Mouse (Mus musculus) neural tube, embryonic 11.5 days (tissue): ENCODE results near the gene L3hypdh. TPM values are rescaled to one million over a fixed set of nuclear protein-coding genes. Genes with fewer than 3 reads are reported as not detected.

Experiments used
- ATAC-seq: fragments of 200-750 bp; cut with Nextera tagmentation; 2 replicates; pipeline ENCODE4 v1.8.0; 2017; ENCODE audit warnings: moderate number of reproducible peaks, mild to moderate bottlenecking, moderate TSS enrichment, moderate library complexity; ENCODE audit not compliant: insufficient read depth, low FRiP score, low TSS enrichment
- DNase-seq: peaks from one replicate; pipeline ENCODE4 v3.0.0-alpha.2; 2015; ENCODE audit warnings: low spot score
- H3K27ac ChIP-seq: fragments of 300-500 bp; sonication (generic); 2 replicates; pipeline ENCODE4 v1.5.1; 2014; ENCODE audit warnings: low read depth, mild to moderate bottlenecking, low read length
- H3K27me3 ChIP-seq: fragments of 300-500 bp; sonication (generic); 2 replicates; pipeline ENCODE4 v1.6.1; 2014; ENCODE audit warnings: mild to moderate bottlenecking, low read length, mixed read lengths; ENCODE audit not compliant: control insufficient read depth, insufficient read depth
- H3K36me3 ChIP-seq: fragments of 300-500 bp; sonication (generic); 2 replicates; pipeline ENCODE4 v1.6.1; 2014; ENCODE audit warnings: mild to moderate bottlenecking, low read length, moderate library complexity, mixed read lengths; ENCODE audit not compliant: control insufficient read depth, insufficient read depth
- H3K4me1 ChIP-seq: fragments of 300-500 bp; sonication (generic); 2 replicates; pipeline ENCODE4 v1.6.1; 2014; ENCODE audit warnings: low read length, mixed read lengths; ENCODE audit not compliant: control insufficient read depth, insufficient read depth
- H3K4me2 ChIP-seq: fragments of 300-500 bp; sonication (generic); 2 replicates; pipeline ENCODE4 v1.6.1; 2014; ENCODE audit warnings: low read depth, mild to moderate bottlenecking, moderate library complexity
- H3K4me3 ChIP-seq: fragments of 300-500 bp; sonication (generic); 2 replicates; pipeline ENCODE4 v1.5.1; 2014; ENCODE audit warnings: low read depth, low read length
- H3K9ac ChIP-seq: fragments of 300-500 bp; sonication (generic); 2 replicates; pipeline ENCODE4 v1.6.1; 2014; ENCODE audit warnings: mild to moderate bottlenecking, low read length
- H3K9me3 ChIP-seq: fragments of 300-500 bp; sonication (generic); 2 replicates; pipeline ENCODE4 v1.6.1; 2016; ENCODE audit warnings: low read length; ENCODE audit not compliant: control insufficient read depth
- WGBS: fragments of 180-500 bp; shearing (Covaris S2); extraction: QIAGEN DNeasy Blood & Tissue Kit; methylation state at CpG from one replicate; pipeline ENCODE4 v1.1.7; 2014; 5-methylcytosine and 5-hydroxymethylcytosine counted together
- microRNA-seq: library from miRNA; unstranded; fragments of <30 nt; microRNA quantifications from one replicate; pipeline ENCODE4, GENCODE M21; 2016
- polyA plus RNA-seq: library from polyadenylated mRNA; unstranded; fragments of >200 nt; fragmentation: Nextera tagmentation; extraction: Ambion mirVana; gene quantifications from 2 replicates; pipeline ENCODE4 v1.2.1, GENCODE M21; 2014

The L3hypdh gene
- polyA plus RNA-seq, 1 experiment from 2014 or later = 8.2 TPM

- DNase-seq (no peak), ATAC-seq (no peak)
- WGBS = 97% methylated on average over 5 of the region's 5 CpGs
- Histone ChIP-seq H3K9ac (no peak overlapping the region), H3K36me3 (no peaks in the 10 kb centered on the region), H3K27ac (no peak overlapping the region), H3K4me1 (no peaks in the 10 kb centered on the region), H3K27me3 (no peaks in the 10 kb centered on the region), H3K4me2 (no peak overlapping the region), H3K4me3 (no peak overlapping the region), H3K9me3 (no peaks in the 10 kb centered on the region)
Measured at GRCm38 (mm10) chr12:72023572-72023971, 61.7 kb downstream of the L3hypdh start.

Small RNA genes within 50 kb of the gene (microRNA-seq; reads per million reads assigned to microRNA genes)
- gene Gm24466 = not detected

Other genes starting within 250 kb of the L3hypdh start
- 0.92 and 0.99 TPM in 2 replicates for gene Gpr135, start 14.3 kb downstream of the L3hypdh start, polyA plus RNA-seq
- gene Jkamp, start 150 bp upstream of the L3hypdh start, polyA plus RNA-seq = 68.5 and 71.4 TPM in 2 replicates
- gene Ccdc175, start 99.6 kb upstream of the L3hypdh start, polyA plus RNA-seq = 0.08 TPM in 1 of 2 replicates, not detected in the other